Mouse (Mus musculus) brain, embryonic 14.5 days (tissue): Measurements from ENCODE around the gene Tbc1d5.

ENCODE experiments used
- CTCF ChIP-seq: fragments of 200-500 bp; IDR thresholded peaks from 2 replicates; pipeline ENCODE4 v1.5.1; 2012; ENCODE audit warnings: inconsistent platforms, mild to moderate bottlenecking, moderate library complexity, borderline replicate concordance; ENCODE audit not compliant: insufficient read depth, insufficient read length; ENCODE audit errors: extremely low read depth
- POLR2A ChIP-seq: fragments of 200-500 bp; IDR thresholded peaks from 2 replicates; pipeline ENCODE4 v1.6.1; 2012; ENCODE audit warnings: mild to moderate bottlenecking, inconsistent platforms, borderline replicate concordance; ENCODE audit not compliant: poor library complexity, insufficient read depth, insufficient read length, severe bottlenecking; ENCODE audit errors: extremely low read depth

GRCm38 (mm10) chr17:50687670-50688069 lies 491.5 kb downstream of the Tbc1d5 start:
- TF ChIP-seq POLR2A: no peak
- no peak for TF ChIP-seq CTCF
